Mouse (Mus musculus) C2C12 (cell line): Measurements from ENCODE around the gene 1810046K07Rik. TPM values are rescaled to one million over a fixed set of nuclear protein-coding genes. Genes with fewer than 3 reads are reported as not detected.

Experiments used
- H3K27me3 ChIP-seq: one replicate; pipeline ENCODE4 v1.6.1; 2011; ENCODE audit not compliant: control insufficient read depth, insufficient read depth, insufficient read length
- H3K36me3 ChIP-seq: one replicate; pipeline ENCODE4 v1.6.1; 2011; ENCODE audit not compliant: control insufficient read depth, insufficient read depth
- H3K4me3 ChIP-seq: one replicate; pipeline ENCODE4 v1.5.1; 2011; ENCODE audit warnings: mild to moderate bottlenecking, control low read depth; ENCODE audit not compliant: poor library complexity, insufficient read depth, severe bottlenecking
- H3K79me2 ChIP-seq: one replicate; pipeline ENCODE4 v1.6.1; 2011; ENCODE audit not compliant: control insufficient read depth, insufficient read depth
- H3K79me3 ChIP-seq: one replicate; pipeline ENCODE4 v1.6.1; 2011; ENCODE audit warnings: low read depth, control low read depth
- H3ac ChIP-seq: one replicate; pipeline ENCODE3; 2011; ENCODE audit warnings: low read depth; ENCODE audit not compliant: control insufficient read depth, insufficient read length
- CEBPB ChIP-seq: IDR thresholded peaks from one replicate; pipeline ENCODE4 v1.6.1; 2011; ENCODE audit warnings: low read depth, mild to moderate bottlenecking, control low read depth, moderate library complexity
- CTCF ChIP-seq: IDR thresholded peaks from one replicate; pipeline ENCODE4 v1.5.1; 2011; ENCODE audit not compliant: control insufficient read depth, insufficient read depth, insufficient read length
- FOSL1 ChIP-seq: IDR thresholded peaks from one replicate; pipeline ENCODE4 v1.8.0; 2011; ENCODE audit warnings: mild to moderate bottlenecking, low read length; ENCODE audit not compliant: poor library complexity, insufficient read depth, severe bottlenecking
- MAX ChIP-seq: IDR thresholded peaks from one replicate; pipeline ENCODE4 v1.6.1; 2011; ENCODE audit warnings: mild to moderate bottlenecking, control low read depth
- MYOD1 ChIP-seq: IDR thresholded peaks from one replicate; pipeline ENCODE4 v1.6.1; 2011; ENCODE audit warnings: low read depth; ENCODE audit not compliant: control insufficient read depth, insufficient read length
- MYOG ChIP-seq: IDR thresholded peaks from one replicate; pipeline ENCODE4 v1.6.1; 2011; ENCODE audit not compliant: control insufficient read depth, insufficient read length; ENCODE audit errors: extremely low read depth
- USF1 ChIP-seq: IDR thresholded peaks from one replicate; pipeline ENCODE4 v1.6.1; 2011; ENCODE audit warnings: low read depth, mild to moderate bottlenecking, control low read depth, moderate library complexity
- polyA plus RNA-seq: library from polyadenylated mRNA; unstranded; fragments of >200 nt; fragmentation: generic; extraction: Trizol; gene quantifications from one replicate; pipeline ENCODE4 v1.2.1, GENCODE M21; 2012; ENCODE audit warnings: missing spikeins

The 1810046K07Rik gene
- polyA plus RNA-seq, 1 experiment: not detected

DNA sequence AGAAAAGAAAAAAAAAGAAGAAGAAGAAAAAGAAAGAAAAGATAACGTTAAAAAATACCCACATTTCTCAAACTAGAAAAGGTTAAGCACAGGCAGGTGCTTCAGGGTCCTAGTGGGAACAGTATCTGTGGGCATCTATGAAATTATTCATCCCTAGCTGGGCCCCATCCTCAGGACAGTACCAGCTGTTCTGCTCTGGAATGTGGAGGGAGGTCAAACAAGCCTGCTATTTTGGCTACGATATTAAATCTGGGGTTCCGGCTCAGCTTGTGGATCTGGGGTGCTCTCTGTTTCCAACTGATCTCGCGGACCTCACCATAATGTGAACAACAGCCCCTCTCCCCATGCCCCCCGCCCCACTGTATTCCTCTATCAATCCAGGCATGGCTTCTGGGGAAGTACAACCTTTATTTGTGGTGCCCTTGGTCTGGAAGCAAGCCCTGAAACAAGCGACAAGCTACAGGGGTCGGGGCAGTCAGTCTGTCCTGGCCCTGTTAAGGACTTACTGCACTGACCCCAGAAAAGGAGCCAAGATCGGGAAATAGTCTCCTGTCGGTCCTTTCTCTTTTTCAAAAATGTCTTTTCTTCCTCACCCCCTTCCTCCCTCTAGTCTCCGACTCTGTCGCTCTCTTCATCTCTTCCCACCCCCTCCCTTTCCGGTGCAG is 50.8 kb downstream of the 1810046K07Rik start:
- no peak for TF ChIP-seq USF1
- no peak for TF ChIP-seq CEBPB
- no peak for TF ChIP-seq MAX
- no peak for TF ChIP-seq MYOD1
- no peak for TF ChIP-seq FOSL1

DNA sequence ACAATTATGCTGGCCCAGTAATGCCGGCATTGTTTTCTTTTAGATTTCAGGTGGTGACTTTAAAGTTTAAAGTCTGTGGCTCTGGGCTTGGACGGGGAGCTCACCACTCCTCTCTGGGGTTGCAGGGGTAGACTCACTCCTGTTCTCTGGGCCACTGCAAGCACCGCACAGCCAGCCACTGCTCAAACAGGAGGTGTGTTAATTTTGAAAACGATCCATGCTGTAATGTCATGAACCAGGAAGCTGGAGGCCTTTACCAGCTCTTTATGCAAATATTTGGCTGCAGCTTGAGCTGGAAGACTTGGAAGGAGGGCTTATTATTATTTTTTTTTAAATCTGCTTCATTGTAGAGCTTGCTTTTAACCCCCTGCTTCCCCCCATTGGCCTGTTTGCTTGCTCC is 54.0 kb downstream of the 1810046K07Rik start:
- Histone ChIP-seq H3ac (no peak overlapping the region), H3K36me3 (no peaks in the 10 kb centered on the region), H3K79me2 (no peaks in the 10 kb centered on the region), H3K27me3 (peaks cover 8% of the 10 kb centered on the region), H3K79me3 (no peaks in the 10 kb centered on the region), H3K4me3 (no peak overlapping the region)
- TF ChIP-seq CEBPB: no peak
- TF ChIP-seq FOSL1: no peak
- TF ChIP-seq MYOG: no peak
- TF ChIP-seq CTCF: no peak
- TF ChIP-seq MYOD1: no peak
- TF ChIP-seq USF1: no peak
- TF ChIP-seq MAX: no peak

More for the DNA sequence above, 50.8 kb downstream of the 1810046K07Rik start:
- H3K79me2 ChIP-seq: no peaks in the 10 kb centered on the region
- no peaks in the 10 kb centered on the region for H3K79me3 ChIP-seq
- H3K36me3 ChIP-seq: no peaks in the 10 kb centered on the region
- H3ac ChIP-seq: no peak overlapping the region
- H3K27me3 ChIP-seq: peaks cover 5% of the 10 kb centered on the region
- peak overlapping the region; percentile 6 for H3K4me3 ChIP-seq

DNA sequence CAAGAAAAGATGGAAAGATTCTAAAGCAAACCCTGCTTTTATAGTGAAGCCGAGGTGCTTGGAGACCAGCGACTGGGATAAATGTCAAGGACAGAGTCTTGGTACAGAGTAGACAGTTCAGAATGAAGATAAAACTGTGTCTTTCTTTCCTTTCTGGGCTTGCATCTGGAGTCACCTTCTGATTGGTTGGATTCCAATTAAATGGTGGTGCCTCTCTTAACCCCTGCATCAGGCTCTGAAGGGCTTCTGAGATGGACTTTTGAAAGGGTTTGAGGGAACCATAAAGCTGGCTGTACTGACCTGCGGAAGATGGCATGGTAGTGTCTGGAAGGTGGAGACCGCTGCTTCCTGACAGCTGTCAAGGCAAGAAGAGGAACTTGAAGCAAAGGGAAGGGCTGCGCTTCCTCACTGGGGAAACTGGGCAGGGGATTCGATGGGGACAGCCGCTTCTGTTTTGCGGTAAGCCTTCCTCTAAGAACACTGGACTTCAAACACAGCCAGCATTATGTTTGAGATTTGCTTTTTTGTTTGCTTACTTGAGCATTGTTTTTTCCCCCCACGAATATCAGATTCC is 55.0 kb downstream of the 1810046K07Rik start:
- H3K27me3 ChIP-seq: peaks cover 3% of the 10 kb centered on the region
- no peaks in the 10 kb centered on the region for H3K79me2 ChIP-seq
- TF ChIP-seq FOSL1 (no peak), MYOG (no peak), MYOD1 (no peak), USF1 (no peak), CEBPB (no peak), MAX (no peak), CTCF (no peak)
- no peaks in the 10 kb centered on the region for H3K36me3 ChIP-seq
- H3K4me3 ChIP-seq: no peak overlapping the region
- H3K79me3 ChIP-seq: no peaks in the 10 kb centered on the region
- H3ac ChIP-seq: no peak overlapping the region

DNA sequence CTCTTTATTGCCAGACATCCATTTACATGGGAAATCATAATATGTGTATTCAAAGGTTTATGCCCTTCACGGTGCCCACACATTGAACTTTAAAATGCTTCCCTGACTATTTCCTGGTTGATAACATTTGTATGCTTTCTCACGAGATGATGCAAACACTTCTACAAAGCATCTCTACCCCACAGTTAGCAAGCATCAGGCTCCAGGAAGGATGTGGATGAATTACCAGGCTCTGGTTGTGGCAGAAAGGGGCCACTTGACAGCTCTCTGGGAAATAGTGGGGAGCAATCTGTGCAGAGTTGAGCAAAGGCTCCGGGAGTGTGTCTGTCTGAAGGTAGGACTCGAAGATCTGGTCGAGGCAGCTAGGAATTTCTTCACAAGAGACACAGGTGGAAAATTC is 56.6 kb downstream of the 1810046K07Rik start:
- no peak for TF ChIP-seq CEBPB
- no peak for TF ChIP-seq MYOD1
- no peak for TF ChIP-seq MYOG
- TF ChIP-seq FOSL1: no peak
- TF ChIP-seq USF1: no peak
- TF ChIP-seq MAX: no peak
- TF ChIP-seq CTCF: no peak
- Histone ChIP-seq H3K27me3 (peaks cover 3% of the 10 kb centered on the region), H3K79me2 (no peaks in the 10 kb centered on the region), H3K36me3 (no peaks in the 10 kb centered on the region), H3K79me3 (no peaks in the 10 kb centered on the region), H3K4me3 (no peak overlapping the region), H3ac (no peak overlapping the region)

DNA sequence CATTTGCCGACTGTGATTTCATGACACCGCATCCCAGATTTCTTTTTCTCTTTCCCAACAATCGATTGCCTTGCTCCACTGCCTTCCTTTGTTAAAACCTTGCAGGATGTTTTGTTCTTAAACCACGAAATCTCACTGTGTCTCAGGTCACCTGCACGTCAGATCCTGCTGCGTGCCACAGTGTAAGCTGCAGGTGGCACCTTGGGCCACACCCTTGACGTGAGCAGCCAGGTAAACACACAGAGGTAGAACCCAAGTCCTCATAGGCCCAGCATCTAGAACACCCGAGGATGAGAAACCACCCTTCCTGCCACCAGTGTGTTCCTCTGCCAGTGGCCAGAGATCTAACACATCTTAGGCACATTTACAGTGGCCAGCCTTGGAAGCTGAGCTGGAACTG is 57.6 kb downstream of the 1810046K07Rik start:
- H3K27me3 ChIP-seq: peaks cover 3% of the 10 kb centered on the region
- no peaks in the 10 kb centered on the region for H3K36me3 ChIP-seq
- H3ac ChIP-seq: no peak overlapping the region
- TF ChIP-seq MYOG (no peak), FOSL1 (no peak), USF1 (no peak), CEBPB (no peak)
- H3K4me3 ChIP-seq: no peak overlapping the region
- H3K79me3 ChIP-seq: no peaks in the 10 kb centered on the region
- H3K79me2 ChIP-seq: no peaks in the 10 kb centered on the region

DNA sequence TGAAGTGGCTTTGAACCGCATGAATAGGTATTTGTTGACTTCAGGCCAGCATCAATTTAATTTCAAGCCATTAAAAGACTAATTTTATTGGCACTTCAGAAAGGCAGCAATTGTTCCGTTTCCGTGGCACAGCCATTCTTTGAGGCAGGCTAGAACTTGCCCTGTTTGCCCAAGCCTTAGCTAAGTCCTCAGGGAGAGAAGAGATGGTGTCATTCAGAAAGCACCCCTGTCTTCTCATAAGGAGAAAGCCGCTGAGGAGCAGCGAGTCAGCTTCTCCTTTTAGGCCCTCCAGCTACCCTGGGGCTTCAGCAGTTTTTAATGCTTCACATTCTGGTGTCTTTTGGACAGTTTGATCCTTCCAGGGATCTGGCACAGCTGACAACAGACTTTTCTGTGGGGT is 59.9 kb downstream of the 1810046K07Rik start:
- Histone ChIP-seq H3K36me3 (no peaks in the 10 kb centered on the region), H3ac (no peak overlapping the region), H3K4me3 (no peak overlapping the region), H3K27me3 (peaks cover 3% of the 10 kb centered on the region), H3K79me2 (no peaks in the 10 kb centered on the region), H3K79me3 (no peaks in the 10 kb centered on the region)
- no peak for TF ChIP-seq CTCF
- TF ChIP-seq MYOD1: no peak
- TF ChIP-seq CEBPB: no peak
- TF ChIP-seq MAX: no peak

DNA sequence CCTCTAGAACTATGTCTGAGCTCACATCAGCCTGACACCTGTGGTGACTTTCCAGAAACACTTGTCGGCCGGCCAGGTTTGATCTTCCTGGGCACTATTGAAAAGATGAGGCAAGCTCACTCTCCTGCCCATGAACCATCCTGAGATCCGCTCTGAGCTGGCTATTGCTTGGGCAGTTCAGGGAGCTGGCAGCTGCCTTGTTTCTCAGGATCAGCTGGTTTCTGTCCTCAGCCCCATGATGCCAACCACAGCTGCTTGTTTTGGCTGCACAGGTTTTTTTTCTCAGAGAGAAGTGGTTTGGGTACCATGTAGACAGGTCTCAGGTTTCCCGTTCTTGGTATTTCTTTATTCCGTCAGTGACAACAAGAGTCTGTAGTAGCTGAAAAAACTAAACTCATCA is 70.3 kb downstream of the 1810046K07Rik start:
- TF ChIP-seq FOSL1 (no peak), MYOD1 (no peak), CTCF (no peak), MYOG (no peak), CEBPB (no peak), MAX (no peak), USF1 (no peak)
- no peaks in the 10 kb centered on the region for H3K36me3 ChIP-seq
- H3K4me3 ChIP-seq: no peak overlapping the region
- no peaks in the 10 kb centered on the region for H3K79me2 ChIP-seq
- no peaks in the 10 kb centered on the region for H3K79me3 ChIP-seq
- H3ac ChIP-seq: no peak overlapping the region
- no peaks in the 10 kb centered on the region for H3K27me3 ChIP-seq
